Mouse (Mus musculus): ENCODE data around the gene Nfkbia. TPM values are rescaled to one million over a fixed set of nuclear protein-coding genes. Genes with fewer than 3 reads are reported as not detected.
A peak's percentile ranks its signal among the peaks of the same experiment; 100 is the strongest.

Gene Nfkbia
- total RNA-seq, 2 experiments from 2014 or later, result 33.8 to 54.4 TPM

DNA sequence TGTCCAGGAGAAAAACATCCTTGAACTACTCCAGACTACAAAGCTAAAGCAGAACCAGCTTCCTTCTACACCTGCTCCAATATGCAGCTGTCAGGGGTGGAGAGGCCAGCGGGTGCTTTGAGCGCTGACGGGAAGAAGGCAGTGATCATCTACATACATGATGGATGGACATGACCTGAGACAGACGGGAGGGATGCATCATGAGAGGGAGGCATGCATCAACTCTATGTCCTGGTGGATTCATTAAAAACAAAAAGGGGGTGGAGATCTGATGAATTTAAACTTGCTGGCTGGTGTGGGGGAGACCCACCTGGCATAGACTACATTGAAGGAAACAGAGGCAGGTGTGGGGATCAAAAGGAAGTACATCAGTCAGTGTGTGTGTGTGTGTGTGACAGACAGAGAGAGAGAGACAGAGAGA lies 48.4 kb downstream of the Nfkbia start:
- DNase-seq (ENCODE audit: low spot score in 2 of 2), result no peak

DNA sequence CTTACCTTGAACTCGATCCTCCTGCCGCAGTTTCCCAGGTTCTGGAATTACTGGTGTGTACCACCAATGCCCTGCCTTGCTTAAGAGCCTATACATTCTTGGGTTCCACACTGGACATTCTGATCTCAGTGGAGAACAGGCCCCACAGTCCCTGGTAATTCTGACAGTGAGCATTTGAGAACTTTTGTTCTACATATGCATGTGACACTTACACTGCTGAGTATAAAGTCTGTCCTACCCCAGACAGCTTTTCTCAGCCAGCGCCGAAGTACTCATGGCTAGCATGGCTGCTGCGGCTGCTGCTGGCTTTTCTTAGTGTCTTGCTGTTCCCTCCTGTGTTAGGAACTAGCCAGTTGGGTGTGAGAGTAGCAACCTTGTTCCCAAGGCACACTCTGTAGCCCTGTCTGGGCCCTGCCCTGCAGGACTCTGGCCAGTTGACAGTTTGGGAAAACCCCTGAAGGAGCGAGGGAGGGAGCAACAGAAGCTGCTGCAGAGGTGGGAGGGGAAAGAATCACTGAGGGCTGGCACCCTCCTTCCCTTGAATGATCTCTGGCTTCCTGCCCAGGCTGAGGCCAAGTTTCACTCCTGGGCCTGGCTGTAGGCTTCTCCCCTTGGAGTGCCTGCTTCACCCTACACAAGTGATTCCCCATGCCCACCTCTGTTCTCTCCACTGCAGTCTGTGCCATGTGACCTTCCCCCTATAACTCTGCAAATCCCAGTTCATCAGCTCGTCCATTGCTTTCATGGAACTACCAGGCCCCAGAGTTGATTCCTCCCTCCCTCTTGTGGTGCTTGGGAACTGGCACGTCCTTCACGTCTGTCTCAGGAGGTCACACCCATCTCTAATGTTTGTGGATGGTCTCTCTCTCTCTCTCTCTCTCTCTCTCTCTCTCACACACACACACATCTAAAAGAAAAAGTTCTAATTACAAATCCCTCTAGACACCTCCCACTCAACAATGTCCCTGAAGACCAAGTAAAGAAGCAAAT lies 49.3 kb downstream of the Nfkbia start:
- DNase-seq (ENCODE audit: low spot score in 2 of 2), result peak in 1 of 2 experiments; percentile 45

DNA sequence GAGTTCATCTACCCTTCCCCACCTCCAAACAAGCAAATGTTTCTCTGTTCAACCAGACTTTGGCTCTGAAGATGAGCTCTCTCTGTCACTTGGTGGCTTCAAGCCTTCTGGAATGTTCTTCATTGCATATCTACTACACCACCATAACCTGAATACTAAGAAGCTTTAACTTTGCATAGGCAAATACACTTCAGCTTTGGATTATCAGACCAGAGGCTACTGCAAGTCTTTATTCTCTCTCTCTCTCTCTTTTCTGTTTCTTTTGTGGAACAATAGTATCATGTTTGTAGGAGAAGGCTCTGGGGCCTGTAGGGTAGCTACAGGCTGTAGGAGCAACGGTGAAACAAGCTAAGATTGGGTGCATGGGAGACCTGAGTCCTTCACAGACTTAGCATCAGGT lies 50.2 kb downstream of the Nfkbia start:
- DNase-seq (ENCODE audit: low spot score in 2 of 2), result no peak

DNA sequence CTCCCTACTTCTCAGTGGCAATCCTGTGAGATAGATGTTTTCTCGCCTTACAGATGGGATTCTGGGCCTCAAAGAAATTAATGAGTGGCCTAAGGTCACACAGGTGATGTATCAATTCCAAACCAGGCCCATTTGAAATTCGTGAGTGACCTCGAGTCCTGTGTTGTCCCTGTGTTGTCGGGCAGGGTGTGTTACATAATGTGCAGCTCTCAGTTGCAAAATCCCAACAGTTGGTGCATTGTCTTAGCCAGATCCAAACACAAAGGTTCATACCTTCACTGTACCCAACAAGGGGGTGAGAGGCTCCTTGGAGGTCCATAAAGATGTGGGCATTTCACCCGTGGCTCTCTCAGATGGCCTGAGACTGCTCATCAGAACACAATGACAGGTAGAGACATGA lies 52.0 kb downstream of the Nfkbia start:
- DNase-seq (ENCODE audit: low spot score in 2 of 2), result no peak

Other genes starting within 250 kb of the Nfkbia start
- gene 1110008L16Rik, start 193.1 kb downstream of the Nfkbia start, total RNA-seq (2021), result 1 to 10 TPM; 7.5 to 9.2 TPM
- 10 to 100 TPM; 10.9 to 11.3 TPM for gene Ppp2r3c, start 189.6 kb downstream of the Nfkbia start, total RNA-seq (2021)
- gene Psma6, start 108.4 kb downstream of the Nfkbia start, total RNA-seq (2021), result 100 to 1,000 TPM; 140 to 142 TPM
- gene Aldoart2, start 72.6 kb upstream of the Nfkbia start, total RNA-seq (2021), result under 1 TPM in 1 of 2 experiments, not detected in 1; 0.20 TPM
- under 1 TPM in 1 of 2 experiments, not detected in 1; 0.20 TPM for gene Insm2, start 106.8 kb upstream of the Nfkbia start, total RNA-seq (2021)

All from layer of hippocampus, adult 18-20 months (tissue).